Mouse (Mus musculus) megakaryocyte progenitor cell, adult 5-6 weeks (primary cell): ENCODE results near the gene Terf2. TPM values are rescaled to one million over a fixed set of nuclear protein-coding genes. Genes with fewer than 3 reads are reported as not detected.

Source experiments
- ATAC-seq: replicated peaks from 2 replicates; pipeline ENCODE4 v1.8.0; 2016; ENCODE audit warnings: mild to moderate bottlenecking, moderate TSS enrichment, inconsistent platforms; ENCODE audit not compliant: poor library complexity
- total RNA-seq, 2 experiments: library from RNA; stranded (forward) in 1 of 2; stranded (reverse) in 1 of 2; fragments of 157-497, 149-512 nt in 1 of 2; fragments of 200-1000 nt in 1 of 2; gene quantifications; 2 replicates each; pipeline versions ENCODE4 v1.2.3 to v1.2.4; 2015 to 2017

The Terf2 gene
- total RNA-seq (2015): 32.1 and 36.6 TPM in 2 replicates
- total RNA-seq (2017): 28.5 and 38.8 TPM in 2 replicates

GRCm38 (mm10) chr8:107096366-107097036 lies at the start of gene Terf2:
Gene Terf2, minus strand, starts transcription at chr8:107096547.
- ATAC-seq: peak; percentile 97

GRCm38 (mm10) chr8:107143501-107143900 lies 47.2 kb upstream of the Terf2 start:
- no peak for ATAC-seq

GRCm38 (mm10) chr8:107142539-107142938 lies 46.2 kb upstream of the Terf2 start:
- ATAC-seq: no peak

- ATAC-seq: peak; percentile 99
Measured at GRCm38 (mm10) chr8:107139704-107140470, 43.5 kb upstream of the Terf2 start.

GRCm38 (mm10) chr8:107138338-107138737 lies 42.0 kb upstream of the Terf2 start:
- no peak for ATAC-seq

GRCm38 (mm10) chr8:107137591-107137990 lies 41.2 kb upstream of the Terf2 start:
- ATAC-seq: no peak

- ATAC-seq: no peak
Measured at GRCm38 (mm10) chr8:107136003-107136612, 39.8 kb upstream of the Terf2 start.

- ATAC-seq: no peak
Measured at GRCm38 (mm10) chr8:107133881-107134280, 37.5 kb upstream of the Terf2 start.

GRCm38 (mm10) chr8:107132581-107133491 lies 36.5 kb upstream of the Terf2 start:
- no peak for ATAC-seq

- ATAC-seq: no peak
Measured at GRCm38 (mm10) chr8:107130028-107130427, 33.7 kb upstream of the Terf2 start.

- no peak for ATAC-seq
Measured at GRCm38 (mm10) chr8:107129171-107130025, 33.1 kb upstream of the Terf2 start.

- no peak for ATAC-seq
Measured at GRCm38 (mm10) chr8:107124343-107124742, 28.0 kb upstream of the Terf2 start.

- no peak for ATAC-seq
Measured at GRCm38 (mm10) chr8:107123063-107123614, 26.8 kb upstream of the Terf2 start.

GRCm38 (mm10) chr8:107121681-107122291 lies 25.4 kb upstream of the Terf2 start:
- no peak for ATAC-seq

GRCm38 (mm10) chr8:107120806-107121205 lies 24.5 kb upstream of the Terf2 start:
- ATAC-seq: no peak

GRCm38 (mm10) chr8:107119412-107119811 lies 23.1 kb upstream of the Terf2 start:
- ATAC-seq: no peak

GRCm38 (mm10) chr8:107118803-107119233 lies 22.5 kb upstream of the Terf2 start:
- no peak for ATAC-seq

GRCm38 (mm10) chr8:107117019-107117418 lies 20.7 kb upstream of the Terf2 start:
- no peak for ATAC-seq

GRCm38 (mm10) chr8:107116023-107116422 lies 19.7 kb upstream of the Terf2 start:
- ATAC-seq: peak; percentile 86
